Mouse (Mus musculus): ENCODE data around the gene Klc1. TPM values are rescaled to one million over a fixed set of nuclear protein-coding genes. Genes with fewer than 3 reads are reported as not detected.

Klc1 gene
- polyA plus RNA-seq, 1 experiment, result 252 TPM

GRCm38 (mm10) chr12:111795180-111795895 is 36.7 kb downstream of the Klc1 start:
- no peak overlapping the region for H3K4me3 ChIP-seq
- no peak overlapping the region for H3ac ChIP-seq (ENCODE audit: control insufficient read depth, insufficient read length)
- H3K27me3 ChIP-seq (ENCODE audit: control insufficient read depth, insufficient read depth, insufficient read length), result no peaks in the 10 kb centered on the region
- H3K4me2 ChIP-seq (ENCODE audit: low read depth), result no peak overlapping the region
- H3K79me2 ChIP-seq (ENCODE audit: control insufficient read depth, insufficient read depth), result no peaks in the 10 kb centered on the region
- TF ChIP-seq MYOG (IDR thresholded peaks at IDR 0.05; ENCODE audit: control insufficient read depth in 1 of 3, insufficient read depth in 1 of 3, insufficient read length in 2 of 3, low read depth in 2 of 3) (no peak), POLR2AphosphoS2 (IDR thresholded peaks at IDR 0.05; ENCODE audit: insufficient read length, low read depth) (peak; percentile 47)
- peaks cover 11% of the 10 kb centered on the region for H3K36me3 ChIP-seq (ENCODE audit: control insufficient read depth, insufficient read depth)

DNA sequence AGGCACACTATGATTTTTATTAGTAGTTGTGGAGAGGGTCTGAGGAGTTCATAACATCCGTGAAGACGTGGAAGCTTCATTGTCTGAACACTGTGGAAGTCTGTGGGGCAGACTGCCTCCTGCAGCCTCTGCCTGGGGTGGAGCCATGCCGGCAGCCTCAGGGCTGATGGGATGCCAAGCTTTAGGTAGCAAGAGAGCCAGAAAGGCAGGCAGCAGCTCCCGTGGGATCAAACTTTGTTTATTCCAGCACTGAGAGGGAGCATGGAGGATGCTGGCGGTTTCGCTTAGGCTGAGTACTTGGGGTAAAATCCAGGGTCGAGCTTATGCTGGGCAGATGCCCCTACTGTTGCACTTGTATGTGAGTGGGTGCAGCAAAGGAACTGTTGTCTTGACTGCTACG is 38.6 kb downstream of the Klc1 start:
- no peak overlapping the region for H3K4me3 ChIP-seq
- H3ac ChIP-seq (ENCODE audit: control insufficient read depth, insufficient read length), result no peak overlapping the region
- H3K27me3 ChIP-seq (ENCODE audit: control insufficient read depth, insufficient read depth, insufficient read length), result no peaks in the 10 kb centered on the region
- peaks cover 11% of the 10 kb centered on the region for H3K36me3 ChIP-seq (ENCODE audit: control insufficient read depth, insufficient read depth)
- H3K79me2 ChIP-seq (ENCODE audit: control insufficient read depth, insufficient read depth), result no peaks in the 10 kb centered on the region
- no peak overlapping the region for H3K4me2 ChIP-seq (ENCODE audit: low read depth)
- no peak for TF ChIP-seq MYOG (IDR thresholded peaks at IDR 0.05; ENCODE audit: control insufficient read depth in 1 of 3, insufficient read depth in 1 of 3, insufficient read length in 2 of 3, low read depth in 2 of 3)
- TF ChIP-seq SRF (IDR thresholded peaks at IDR 0.05; ENCODE audit: control insufficient read depth, insufficient read length, low read depth), result no peak
- TF ChIP-seq POLR2AphosphoS2 (IDR thresholded peaks at IDR 0.05; ENCODE audit: insufficient read length, low read depth), result no peak
- no peak for TF ChIP-seq REST (IDR thresholded peaks at IDR 0.05; ENCODE audit: insufficient read depth, insufficient read length)

GRCm38 (mm10) chr12:111798493-111798892 is 39.8 kb downstream of the Klc1 start:
- Histone ChIP-seq H3K4me3 (no peak overlapping the region), H3K27me3 (ENCODE audit: control insufficient read depth, insufficient read depth, insufficient read length) (no peaks in the 10 kb centered on the region), H3K36me3 (ENCODE audit: control insufficient read depth, insufficient read depth) (peaks cover 11% of the 10 kb centered on the region), H3ac (ENCODE audit: control insufficient read depth, insufficient read length) (no peak overlapping the region), H3K79me2 (ENCODE audit: control insufficient read depth, insufficient read depth) (no peaks in the 10 kb centered on the region), H3K4me2 (ENCODE audit: low read depth) (no peak overlapping the region)
- TF ChIP-seq MYOG (IDR thresholded peaks at IDR 0.05; ENCODE audit: control insufficient read depth in 1 of 3, insufficient read depth in 1 of 3, insufficient read length in 2 of 3, low read depth in 2 of 3) (peak in 1 of 3 experiments; percentile 64), MYOD1 (IDR thresholded peaks at IDR 0.05; ENCODE audit: control insufficient read depth in 1 of 3, insufficient read length in 2 of 3, low read depth in 2 of 3) (peak in 2 of 3 experiments; percentile 11 to 45), SRF (IDR thresholded peaks at IDR 0.05; ENCODE audit: control insufficient read depth, insufficient read length, low read depth) (no peak), MAX (IDR thresholded peaks at IDR 0.05; ENCODE audit: low read depth) (no peak), E2F4 (IDR thresholded peaks at IDR 0.05; ENCODE audit: insufficient read depth) (no peak)

DNA sequence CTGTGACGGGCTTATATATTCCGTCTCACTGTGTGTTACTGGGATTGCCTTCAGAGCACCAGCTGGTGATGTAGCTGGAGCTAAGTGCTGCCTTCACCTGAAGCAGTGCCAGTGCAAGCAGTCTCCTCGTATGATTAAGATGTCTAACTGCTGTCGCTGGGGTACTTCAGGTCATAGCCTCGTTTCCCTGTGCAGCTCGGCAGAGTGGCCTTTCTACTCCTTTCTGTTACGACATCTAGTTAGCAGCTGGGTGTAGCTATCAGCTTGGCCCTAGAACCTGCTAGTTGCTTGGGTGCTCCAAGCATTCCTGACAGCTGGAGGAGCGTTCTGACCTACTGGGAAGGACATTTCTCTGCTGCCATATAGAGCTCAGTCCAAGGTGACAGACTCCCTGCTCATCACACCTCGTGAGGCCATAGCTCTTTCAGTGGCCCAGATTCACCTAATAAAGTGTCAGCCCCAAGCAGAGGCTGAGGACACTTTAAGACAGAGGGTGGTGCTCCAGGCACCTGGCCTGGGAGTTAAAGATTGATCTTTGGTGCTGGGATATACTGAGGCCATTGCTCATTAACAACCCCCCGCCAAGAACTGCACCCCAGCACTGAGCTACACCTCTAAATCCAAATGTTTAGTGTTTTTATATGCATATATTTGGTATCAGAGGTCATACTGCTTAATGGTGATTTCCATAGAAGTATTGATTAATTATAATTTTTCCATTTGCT is 42.0 kb downstream of the Klc1 start:
- no peaks in the 10 kb centered on the region for H3K27me3 ChIP-seq (ENCODE audit: control insufficient read depth, insufficient read depth, insufficient read length)
- H3K4me3 ChIP-seq, result no peak overlapping the region
- H3K79me2 ChIP-seq (ENCODE audit: control insufficient read depth, insufficient read depth), result no peaks in the 10 kb centered on the region
- no peak overlapping the region for H3K4me2 ChIP-seq (ENCODE audit: low read depth)
- H3ac ChIP-seq (ENCODE audit: control insufficient read depth, insufficient read length), result no peak overlapping the region
- peaks cover 19% of the 10 kb centered on the region for H3K36me3 ChIP-seq (ENCODE audit: control insufficient read depth, insufficient read depth)
- TF ChIP-seq POLR2A (IDR thresholded peaks at IDR 0.05; ENCODE audit: insufficient read length, low read depth) (no peak), MYOD1 (IDR thresholded peaks at IDR 0.05; ENCODE audit: control insufficient read depth in 1 of 3, insufficient read length in 2 of 3, low read depth in 2 of 3) (no peak), POLR2AphosphoS2 (IDR thresholded peaks at IDR 0.05; ENCODE audit: insufficient read length, low read depth) (no peak)

- no peak overlapping the region for H3ac ChIP-seq (ENCODE audit: control insufficient read depth, insufficient read length)
- peaks cover 16% of the 10 kb centered on the region for H3K36me3 ChIP-seq (ENCODE audit: control insufficient read depth, insufficient read depth)
- no peaks in the 10 kb centered on the region for H3K79me2 ChIP-seq (ENCODE audit: control insufficient read depth, insufficient read depth)
- TF ChIP-seq MYOD1 (IDR thresholded peaks at IDR 0.05; ENCODE audit: control insufficient read depth in 1 of 3, insufficient read length in 2 of 3, low read depth in 2 of 3), result peak in 2 of 3 experiments; percentile 54 to 67
- TF ChIP-seq POLR2AphosphoS2 (IDR thresholded peaks at IDR 0.05; ENCODE audit: insufficient read length, low read depth), result peak; percentile 71
- TF ChIP-seq POLR2A (IDR thresholded peaks at IDR 0.05; ENCODE audit: insufficient read length, low read depth), result peak; percentile 18
- TF ChIP-seq TCF3 (IDR thresholded peaks at IDR 0.05; ENCODE audit: insufficient read length, low read depth), result peak; percentile 15
- no peak for TF ChIP-seq SRF (IDR thresholded peaks at IDR 0.05; ENCODE audit: control insufficient read depth, insufficient read length, low read depth)
- TF ChIP-seq MYOG (IDR thresholded peaks at IDR 0.05; ENCODE audit: control insufficient read depth in 1 of 3, insufficient read depth in 1 of 3, insufficient read length in 2 of 3, low read depth in 2 of 3), result peak in 2 of 3 experiments; percentile 52 to 73
- no peak for TF ChIP-seq USF1 (IDR thresholded peaks at IDR 0.05; ENCODE audit: low read depth)
- TF ChIP-seq CEBPB (IDR thresholded peaks at IDR 0.05; ENCODE audit: insufficient read depth, poor library complexity, severe bottlenecking), result no peak
- H3K4me2 ChIP-seq (ENCODE audit: low read depth), result no peak overlapping the region
- no peaks in the 10 kb centered on the region for H3K27me3 ChIP-seq (ENCODE audit: control insufficient read depth, insufficient read depth, insufficient read length)
- H3K4me3 ChIP-seq, result no peak overlapping the region
Observed at GRCm38 (mm10) chr12:111803538-111803937, 44.9 kb downstream of the Klc1 start.

Measured in myocyte (in vitro differentiated cells).